Mouse (Mus musculus): ENCODE data around the gene Zfp184. TPM values are rescaled to one million over a fixed set of nuclear protein-coding genes. Genes with fewer than 3 reads are reported as not detected.

The Zfp184 gene
- total and polyA plus RNA-seq, 2 experiments from 2014 or later, result 7.5 to 8.1 TPM

DNA sequence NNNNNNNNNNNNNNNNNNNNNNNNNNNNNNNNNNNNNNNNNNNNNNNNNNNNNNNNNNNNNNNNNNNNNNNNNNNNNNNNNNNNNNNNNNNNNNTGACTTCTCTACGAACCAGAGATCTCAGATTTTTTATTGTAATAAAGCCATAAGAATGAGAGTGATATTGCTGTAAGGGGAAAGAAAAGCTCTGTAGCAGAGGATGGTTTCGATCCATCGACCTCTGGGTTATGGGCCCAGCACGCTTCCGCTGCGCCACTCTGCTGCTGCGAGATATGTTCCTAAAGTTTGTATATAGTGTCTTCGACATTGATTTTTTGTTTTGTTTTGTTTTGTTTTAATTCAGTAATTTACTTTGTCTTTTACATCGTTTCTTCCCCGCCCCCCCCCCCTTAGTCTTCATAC lies 13.9 kb upstream of the Zfp184 start:
- H3K4me2 ChIP-seq (ENCODE audit: low read depth, low read length, poor library complexity, severe bottlenecking), result no peak overlapping the region
- 0 out of 2 replicates have a peak, but pooled peaks have one; percentile 49 for ATAC-seq (ENCODE audit: low FRiP score)
- no peak for DNase-seq (ENCODE audit: low spot score)
- no peak for TF ChIP-seq CTCF (IDR thresholded peaks at IDR 0.05)
- no peak overlapping the region for H3K27ac ChIP-seq (ENCODE audit: low read depth, low read length)
- WGBS, result 22% methylated on average over 10 of the region's 10 CpGs
- H3K27me3 ChIP-seq (ENCODE audit: insufficient read depth, low read length), result no peaks in the 10 kb centered on the region
- H3K9ac ChIP-seq (replicated peaks; ENCODE audit: low read length, poor library complexity, severe bottlenecking), result no peak overlapping the region
- no peaks in the 10 kb centered on the region for H3K36me3 ChIP-seq (ENCODE audit: insufficient read depth, low read length)
- H3K4me3 ChIP-seq (ENCODE audit: low read depth, low read length), result no peak overlapping the region
- H3K9me3 ChIP-seq (ENCODE audit: low read length), result no peaks in the 10 kb centered on the region
- H3K4me1 ChIP-seq (ENCODE audit: insufficient read depth, low read length), result no peaks in the 10 kb centered on the region

DNA sequence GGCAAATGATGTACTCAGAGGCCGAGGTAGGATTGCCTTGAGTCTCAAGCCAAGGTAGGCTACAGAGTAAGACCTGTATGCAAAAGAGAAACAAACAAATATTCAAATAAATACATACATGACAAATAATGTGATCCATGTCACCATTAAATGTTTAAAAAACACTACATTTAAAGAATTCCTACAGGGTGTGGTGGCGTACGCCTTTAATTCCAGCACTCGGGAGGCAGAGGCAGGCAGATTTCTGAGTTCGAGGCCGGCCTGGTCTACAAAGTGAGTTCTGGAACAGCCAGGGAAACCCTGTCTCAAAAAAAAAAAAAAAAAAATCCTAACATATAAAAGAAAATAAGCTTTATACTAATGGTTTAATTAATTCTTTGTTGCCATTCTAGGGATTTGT lies 13.2 kb upstream of the Zfp184 start:
- DNase-seq (ENCODE audit: low spot score), result no peak
- H3K27ac ChIP-seq (ENCODE audit: low read depth, low read length), result no peak overlapping the region
- no peak overlapping the region for H3K4me2 ChIP-seq (ENCODE audit: low read depth, low read length, poor library complexity, severe bottlenecking)
- H3K4me3 ChIP-seq (ENCODE audit: low read depth, low read length), result no peak overlapping the region
- no peaks in the 10 kb centered on the region for H3K36me3 ChIP-seq (ENCODE audit: insufficient read depth, low read length)
- no peaks in the 10 kb centered on the region for H3K4me1 ChIP-seq (ENCODE audit: insufficient read depth, low read length)
- no peak for ATAC-seq (ENCODE audit: low FRiP score)
- TF ChIP-seq CTCF (IDR thresholded peaks at IDR 0.05), result no peak
- WGBS, result 60% methylated on average over 6 of the region's 6 CpGs
- no peaks in the 10 kb centered on the region for H3K9me3 ChIP-seq (ENCODE audit: low read length)
- no peak overlapping the region for H3K9ac ChIP-seq (replicated peaks; ENCODE audit: low read length, poor library complexity, severe bottlenecking)
- no peaks in the 10 kb centered on the region; the same call in 1 of the 2 replicates for H3K27me3 ChIP-seq (ENCODE audit: insufficient read depth, low read length)

DNA sequence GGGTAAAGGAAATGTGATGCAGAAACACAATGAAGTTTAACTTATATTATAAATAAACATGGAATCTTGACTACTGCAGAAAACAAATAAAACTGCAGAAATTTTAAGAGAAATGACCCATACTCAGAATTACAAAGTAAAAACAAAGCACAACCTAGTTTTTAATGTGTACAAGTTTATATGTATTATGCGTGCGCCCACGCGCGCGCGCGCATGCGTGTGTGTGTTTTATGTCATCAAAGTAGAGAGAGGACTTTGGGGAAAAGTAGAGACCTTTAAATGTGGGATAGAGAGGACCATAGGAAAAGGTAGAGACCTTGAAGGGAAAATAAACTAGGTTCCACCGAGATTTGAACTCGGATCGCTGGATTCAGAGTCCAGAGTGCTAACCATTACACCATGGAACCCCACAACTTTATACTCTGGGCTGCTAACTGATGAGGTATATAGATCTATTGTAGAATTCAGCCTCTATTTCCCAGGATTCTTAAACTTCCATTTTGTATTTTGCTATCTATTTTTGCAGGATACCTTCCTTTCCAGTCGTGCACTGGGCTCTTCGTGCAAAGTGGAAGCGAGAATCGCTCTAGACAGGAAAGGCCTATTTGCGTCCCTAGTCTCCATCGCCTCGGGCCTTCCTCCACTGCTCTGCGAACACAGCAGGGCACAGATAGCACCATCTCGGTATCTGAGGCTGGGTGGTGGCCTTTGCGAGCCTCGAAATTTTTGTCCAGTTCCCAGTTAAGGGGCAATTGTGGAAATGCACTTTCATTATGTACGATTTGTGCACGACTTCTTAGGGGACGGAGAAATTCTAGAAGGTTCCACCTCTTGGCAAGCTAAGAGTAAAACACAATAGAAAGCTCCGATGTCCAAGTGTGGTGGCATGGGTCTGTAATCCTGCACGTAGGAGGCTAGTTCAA lies 11.0 kb upstream of the Zfp184 start:
- H3K4me1 ChIP-seq (ENCODE audit: insufficient read depth, low read length), result no peaks in the 10 kb centered on the region
- no peaks in the 10 kb centered on the region for H3K36me3 ChIP-seq (ENCODE audit: insufficient read depth, low read length)
- no peaks in the 10 kb centered on the region for H3K9me3 ChIP-seq (ENCODE audit: low read length)
- H3K27me3 ChIP-seq (ENCODE audit: insufficient read depth, low read length), result peaks cover 2% of the 10 kb centered on the region; the same call in 1 of the 2 replicates
- 11% methylated on average over 28 of the region's 28 CpGs for WGBS
- DNase-seq (ENCODE audit: low spot score) (peak; percentile 25), ATAC-seq (ENCODE audit: low FRiP score) (no peak)
- TF ChIP-seq CTCF (IDR thresholded peaks at IDR 0.05), result no peak
- H3K4me3 ChIP-seq (ENCODE audit: low read depth, low read length), result peak overlapping the region; percentile 6; the same call in 1 of the 2 replicates
- H3K4me2 ChIP-seq (ENCODE audit: low read depth, low read length, poor library complexity, severe bottlenecking), result peak overlapping the region; percentile 30
- no peak overlapping the region for H3K9ac ChIP-seq (replicated peaks; ENCODE audit: low read length, poor library complexity, severe bottlenecking)
- no peak overlapping the region for H3K27ac ChIP-seq (ENCODE audit: low read depth, low read length)

DNA sequence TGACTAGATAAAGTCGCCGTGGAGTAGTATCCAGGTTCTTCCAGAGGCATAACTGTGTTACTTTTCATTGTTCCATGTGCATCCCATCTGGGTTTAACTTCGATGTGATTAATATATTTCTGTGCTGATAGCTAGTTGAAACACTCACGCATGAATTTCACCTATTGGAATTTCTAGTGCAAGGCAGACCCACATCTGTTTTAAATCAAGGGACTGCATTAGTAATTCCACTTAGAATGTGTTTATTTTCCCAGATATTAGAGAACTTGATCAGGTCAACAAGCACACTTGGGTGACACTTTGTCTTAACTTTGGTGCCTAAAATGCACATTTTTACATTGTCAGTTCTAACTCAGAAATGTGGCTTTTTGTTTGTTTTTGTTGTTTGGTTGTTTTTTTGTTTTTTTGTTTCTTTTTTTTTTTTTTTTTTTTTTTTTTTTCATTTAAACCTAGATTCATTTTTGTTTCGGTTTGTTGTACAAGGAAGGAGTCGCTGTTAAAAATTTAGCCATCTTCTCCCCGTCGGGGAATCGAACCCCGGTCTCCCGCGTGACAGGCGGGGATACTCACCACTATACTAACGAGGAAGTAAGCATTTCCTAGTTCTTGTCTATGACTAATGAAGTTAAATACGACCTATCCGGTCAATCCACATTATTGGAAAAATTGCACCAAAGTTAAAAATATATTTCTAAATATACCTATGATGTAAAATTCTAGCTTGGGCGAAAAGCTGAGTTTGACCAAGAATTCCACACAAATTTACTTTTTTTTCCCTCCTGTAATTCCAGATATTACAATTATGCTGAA lies 9.7 kb upstream of the Zfp184 start:
- no peak for TF ChIP-seq CTCF (IDR thresholded peaks at IDR 0.05)
- H3K9me3 ChIP-seq (ENCODE audit: low read length), result no peaks in the 10 kb centered on the region
- no peaks in the 10 kb centered on the region for H3K4me1 ChIP-seq (ENCODE audit: insufficient read depth, low read length)
- no peak overlapping the region for H3K4me3 ChIP-seq (ENCODE audit: low read depth, low read length)
- WGBS, result 16% methylated on average over 17 of the region's 17 CpGs
- H3K9ac ChIP-seq (replicated peaks; ENCODE audit: low read length, poor library complexity, severe bottlenecking), result no peak overlapping the region
- ATAC-seq (ENCODE audit: low FRiP score) (no peak), DNase-seq (ENCODE audit: low spot score) (peak; percentile 64)
- peak overlapping the region; percentile 29; the same call in 1 of the 2 replicates for H3K4me2 ChIP-seq (ENCODE audit: low read depth, low read length, poor library complexity, severe bottlenecking)
- no peaks in the 10 kb centered on the region for H3K36me3 ChIP-seq (ENCODE audit: insufficient read depth, low read length)
- no peak overlapping the region for H3K27ac ChIP-seq (ENCODE audit: low read depth, low read length)
- peaks cover 2% of the 10 kb centered on the region; the same call in 1 of the 2 replicates for H3K27me3 ChIP-seq (ENCODE audit: insufficient read depth, low read length)

DNA sequence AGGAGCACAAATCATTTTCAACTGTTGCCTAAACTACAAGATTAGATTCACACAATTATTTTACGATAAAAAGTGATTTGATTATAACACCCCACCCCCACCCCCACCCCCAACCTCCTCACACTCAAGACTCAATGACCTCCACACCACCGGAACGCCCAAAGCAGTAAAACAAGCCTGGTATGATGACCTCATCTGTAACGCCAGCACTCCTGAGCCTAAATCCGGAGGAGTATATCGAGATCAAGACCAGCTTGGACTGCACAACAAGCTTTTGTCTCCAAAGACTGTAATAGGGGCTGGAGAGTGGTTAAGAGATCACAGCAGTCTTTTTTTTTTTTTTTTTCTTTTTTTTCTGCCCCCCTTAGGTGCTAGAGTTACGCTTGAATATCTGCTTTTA lies 9.1 kb upstream of the Zfp184 start:
- H3K9ac ChIP-seq (replicated peaks; ENCODE audit: low read length, poor library complexity, severe bottlenecking), result no peak overlapping the region
- peak overlapping the region; percentile 29; the same call in 1 of the 2 replicates for H3K4me2 ChIP-seq (ENCODE audit: low read depth, low read length, poor library complexity, severe bottlenecking)

More for the DNA sequence above, 9.1 kb upstream of the Zfp184 start:
- no peak for TF ChIP-seq CTCF (IDR thresholded peaks at IDR 0.05)
- WGBS, result 9% methylated on average over 7 of the region's 7 CpGs
- Histone ChIP-seq H3K36me3 (ENCODE audit: insufficient read depth, low read length) (no peaks in the 10 kb centered on the region), H3K4me1 (ENCODE audit: insufficient read depth, low read length) (no peaks in the 10 kb centered on the region), H3K4me3 (ENCODE audit: low read depth, low read length) (peak overlapping the region; percentile 14; the same call in 1 of the 2 replicates), H3K27me3 (ENCODE audit: insufficient read depth, low read length) (peaks cover 2% of the 10 kb centered on the region; the same call in 1 of the 2 replicates), H3K27ac (ENCODE audit: low read depth, low read length) (no peak overlapping the region), H3K9me3 (ENCODE audit: low read length) (no peaks in the 10 kb centered on the region)
- DNase-seq (ENCODE audit: low spot score) (no peak), ATAC-seq (ENCODE audit: low FRiP score) (no peak)

All from midbrain, postnatal 0 days (tissue).